Mouse (Mus musculus) fibroblast of lung, adult 2 months (primary cell): Measurements from ENCODE around the gene Hagh.
A peak's percentile ranks its signal among the peaks of the same experiment; 100 is the strongest.

ENCODE experiments used
- DNase-seq: peaks from one replicate; pipeline ENCODE4 v3.0.0-alpha.2; 2011; ENCODE audit warnings: low read depth

Gene Hagh

DNA sequence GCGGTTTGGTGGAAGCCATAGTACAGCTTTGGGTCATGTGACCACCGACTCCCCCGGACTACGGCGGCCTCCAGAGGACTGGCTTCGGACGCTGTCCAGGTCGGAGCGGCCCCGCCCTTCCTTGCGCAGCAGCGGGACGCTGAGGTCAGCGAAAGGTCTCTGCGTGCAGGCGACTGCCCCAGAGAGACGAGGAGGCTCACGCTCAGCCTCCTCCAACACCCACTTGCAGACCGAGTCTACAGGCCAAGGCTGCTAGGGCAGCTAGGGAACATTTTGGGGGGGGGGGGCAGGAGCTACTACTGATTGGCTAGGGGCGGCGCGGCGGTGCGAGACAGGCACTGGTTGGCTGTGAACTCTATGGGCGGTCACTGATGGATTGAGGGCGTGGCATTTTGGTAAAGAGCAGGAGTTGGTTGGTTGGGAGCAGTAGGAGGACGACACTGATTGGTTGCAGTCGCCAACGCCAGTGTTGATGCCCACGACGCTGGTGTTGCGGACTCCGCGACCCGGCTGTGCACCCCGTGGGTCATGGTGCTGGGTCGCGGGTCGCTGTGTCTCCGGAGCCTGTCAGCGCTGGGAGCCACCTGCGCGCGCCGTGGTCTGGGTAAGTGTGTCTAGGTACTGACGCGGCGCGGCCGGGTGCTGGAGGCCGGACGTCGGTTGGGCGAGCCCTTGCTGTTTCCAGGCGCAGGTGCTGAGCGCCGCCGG, 10.3 kb downstream of the Hagh start, which contains the start of gene Fahd1:
TSS of gene Fahd1 (minus strand) at position 300 of the 708 bp plus-strand sequence.
- peak; percentile 97 for DNase-seq

DNA sequence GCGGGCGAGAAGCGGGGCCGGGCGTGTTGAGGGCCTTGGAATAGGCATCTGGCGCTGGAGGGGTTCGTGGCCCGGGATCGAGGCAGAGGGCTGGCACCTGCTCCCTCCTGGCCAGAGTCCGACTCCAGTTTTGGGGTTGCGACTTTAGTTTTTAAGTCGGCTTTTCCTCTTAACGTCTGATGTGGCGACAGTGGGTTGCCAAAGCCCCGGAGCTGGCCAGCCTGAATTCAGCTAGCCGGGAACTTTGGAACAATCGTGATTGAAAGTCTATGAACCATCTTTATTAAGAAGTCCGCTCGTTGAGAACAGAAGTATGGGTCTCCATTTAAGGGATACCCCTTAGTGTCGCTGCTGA, 10.8 kb downstream of the Hagh start:
- DNase-seq = no peak

DNA sequence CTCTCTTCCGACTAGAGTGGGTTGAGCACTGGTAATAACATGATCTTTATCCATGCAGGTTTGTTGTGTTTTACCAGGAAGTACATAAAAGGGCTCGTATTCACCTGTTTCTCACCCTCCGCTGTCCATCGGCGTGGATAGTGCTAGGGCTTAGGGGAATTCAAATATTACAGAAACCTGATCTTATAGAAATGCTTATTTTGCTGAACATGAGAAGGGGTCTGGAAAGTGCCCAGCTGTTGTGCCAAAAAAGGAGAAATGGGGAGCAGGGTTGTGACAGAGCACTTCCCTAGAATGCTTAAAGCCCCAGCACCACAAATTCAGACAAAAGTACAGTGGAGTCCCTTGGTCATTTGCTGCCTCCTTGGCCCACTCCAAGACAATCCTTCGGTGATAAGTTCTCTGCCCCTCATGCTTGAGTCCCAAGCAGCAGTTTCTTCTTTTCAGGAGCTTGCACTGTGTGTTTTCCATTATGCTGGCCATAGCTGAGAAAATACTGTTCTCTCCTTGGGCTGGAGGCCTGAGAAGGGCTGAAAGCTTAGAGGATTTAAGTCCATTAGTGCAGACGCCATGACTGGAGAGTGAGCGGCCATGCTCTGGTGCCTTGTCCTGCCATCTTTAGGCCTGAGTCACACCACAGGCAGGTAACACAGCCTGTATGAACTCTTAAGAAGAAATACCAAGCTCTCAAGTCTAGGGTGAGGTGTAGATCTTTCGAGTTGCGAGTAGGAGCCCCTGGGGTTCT, 11.6 kb downstream of the Hagh start:
- no peak for DNase-seq

DNA sequence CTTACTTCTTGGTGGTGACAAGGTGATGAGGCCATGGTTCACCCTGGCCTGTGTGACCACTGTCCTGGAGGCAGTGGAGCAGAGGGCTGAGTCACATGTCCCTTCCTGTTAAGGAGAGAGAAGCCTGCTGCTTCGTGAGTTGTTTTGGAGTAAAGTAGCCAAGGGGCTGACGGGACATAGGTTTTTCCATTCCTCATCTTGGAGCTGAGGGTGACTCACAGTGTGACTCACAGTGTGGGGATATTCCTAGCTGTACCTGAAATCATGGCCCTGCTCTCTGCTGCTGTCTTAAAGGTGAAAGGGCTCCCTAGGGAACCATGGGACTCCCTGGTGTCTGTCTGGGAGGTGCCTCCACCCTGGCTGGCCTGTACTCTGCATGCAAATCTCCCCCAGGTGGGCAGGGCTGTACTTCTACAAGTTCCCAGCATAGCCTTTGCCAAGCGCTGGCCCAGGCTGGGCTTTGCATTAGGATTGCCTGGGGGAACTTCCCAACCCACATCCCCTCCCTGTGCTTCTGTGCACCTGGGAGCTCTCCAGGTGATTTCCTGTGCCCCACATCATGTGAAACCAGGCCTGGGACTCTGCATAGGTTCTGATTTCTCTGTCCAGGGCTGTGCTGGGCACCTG, 16.0 kb downstream of the Hagh start:
- DNase-seq = peak; percentile 37

DNA sequence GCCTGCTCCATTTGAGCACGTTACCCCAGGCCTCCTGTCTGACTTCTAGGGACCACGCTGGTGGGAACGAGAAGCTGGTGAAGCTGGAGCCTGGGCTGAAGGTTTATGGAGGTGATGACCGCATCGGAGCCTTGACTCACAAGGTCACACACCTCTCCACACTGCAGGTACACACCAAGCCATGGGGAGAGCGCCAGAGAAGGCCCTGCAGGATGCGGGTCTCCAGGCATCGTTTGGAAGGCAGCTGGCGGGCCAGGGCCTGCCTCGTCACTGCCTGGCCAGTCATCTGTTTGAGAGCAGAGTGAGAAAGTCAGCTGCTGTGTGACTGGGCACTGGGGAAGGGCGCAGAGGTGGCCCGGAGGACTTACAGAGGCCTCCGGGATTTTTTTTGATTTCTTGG, 16.6 kb downstream of the Hagh start:
- no peak for DNase-seq

DNA sequence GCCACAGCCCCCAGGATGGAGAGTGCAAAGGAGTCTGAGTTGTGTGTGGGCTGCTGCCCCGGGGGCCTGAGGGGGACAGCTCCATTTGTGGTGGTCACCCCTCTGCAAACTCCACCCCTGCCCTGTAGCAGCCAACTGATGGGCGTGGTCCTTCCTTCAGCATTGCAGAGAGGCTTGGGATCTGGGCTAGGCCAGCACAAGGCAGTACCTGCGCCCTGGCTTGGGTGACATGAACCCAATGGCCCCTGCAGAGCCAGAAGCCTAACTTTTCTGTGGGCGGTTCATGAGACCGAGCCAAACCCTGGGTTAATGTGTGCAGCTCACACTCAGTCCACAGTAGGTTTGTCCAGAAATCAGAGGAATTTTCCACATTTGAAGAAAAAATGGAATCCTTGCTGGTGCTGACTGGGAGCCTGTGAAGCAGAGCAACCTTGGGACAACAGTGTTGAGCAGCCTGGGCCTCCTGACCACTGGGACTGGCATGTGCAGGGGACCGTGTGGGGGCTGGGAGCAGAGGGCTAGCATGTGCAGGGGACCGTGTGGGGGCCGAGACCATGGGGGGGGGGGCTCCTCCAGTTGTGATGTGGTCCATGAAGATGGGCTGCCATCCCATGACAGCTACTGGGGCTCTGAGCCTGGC, 18.0 kb downstream of the Hagh start:
- DNase-seq = no peak

DNA sequence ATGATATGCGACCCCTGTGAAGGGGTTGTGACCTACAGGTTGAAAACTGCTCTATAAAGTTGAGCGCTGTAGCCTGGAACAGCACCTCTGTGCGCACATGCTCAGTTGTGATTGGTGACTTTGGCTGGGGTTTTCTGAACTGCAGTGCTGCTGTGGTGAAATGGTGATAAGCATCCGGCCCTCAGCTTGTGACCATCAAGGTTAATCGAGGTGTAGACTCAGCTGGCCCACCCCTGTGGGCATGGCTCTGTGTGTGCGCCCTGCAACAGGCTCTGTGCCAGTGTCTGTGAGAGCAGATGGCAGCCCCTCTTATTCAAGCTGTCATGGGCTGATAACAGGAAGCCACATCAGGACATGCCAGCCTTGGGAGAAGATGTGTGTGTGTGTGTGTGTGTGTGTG, 19.0 kb downstream of the Hagh start:
- no peak for DNase-seq

DNA sequence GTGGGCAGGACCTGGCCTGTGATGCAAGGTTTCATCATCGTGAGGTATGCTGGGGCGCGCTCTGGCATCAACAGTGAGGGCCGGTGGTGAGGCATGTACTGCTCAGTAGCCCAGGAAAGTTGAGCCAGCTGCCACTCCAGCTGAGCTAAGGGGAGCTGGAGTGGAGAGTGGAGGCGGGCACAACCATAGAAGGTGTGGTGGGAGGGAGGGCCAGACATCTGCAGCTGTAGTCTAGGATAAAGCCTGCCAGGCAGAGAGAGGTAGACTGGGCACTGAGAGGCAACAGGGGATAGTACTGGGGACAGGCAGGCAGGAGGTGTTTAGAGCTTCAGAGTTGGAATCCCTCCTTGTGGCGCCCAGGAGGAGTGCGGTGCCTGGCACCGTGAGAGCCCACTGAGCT, 20.1 kb downstream of the Hagh start:
- DNase-seq = no peak

DNA sequence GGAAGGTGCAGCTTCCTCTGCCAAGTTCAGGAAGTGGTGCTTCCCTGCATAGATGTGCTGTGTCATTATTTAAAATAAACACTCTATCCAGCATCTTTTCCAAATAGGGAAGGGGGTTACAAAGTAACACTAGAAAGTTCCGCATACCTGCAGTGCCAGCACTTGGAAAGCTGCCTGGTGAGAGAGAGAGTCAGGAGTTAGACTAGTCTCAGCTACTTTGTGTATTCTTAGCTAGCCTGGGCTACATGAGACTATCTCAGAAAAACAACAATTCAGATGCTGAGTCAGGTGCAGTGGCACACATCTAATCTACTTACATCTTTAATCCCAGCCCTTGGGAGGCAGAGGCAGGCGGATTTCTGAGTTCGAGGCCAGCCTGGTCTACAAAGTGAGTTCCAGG, 21.8 kb downstream of the Hagh start:
- DNase-seq = no peak

DNA sequence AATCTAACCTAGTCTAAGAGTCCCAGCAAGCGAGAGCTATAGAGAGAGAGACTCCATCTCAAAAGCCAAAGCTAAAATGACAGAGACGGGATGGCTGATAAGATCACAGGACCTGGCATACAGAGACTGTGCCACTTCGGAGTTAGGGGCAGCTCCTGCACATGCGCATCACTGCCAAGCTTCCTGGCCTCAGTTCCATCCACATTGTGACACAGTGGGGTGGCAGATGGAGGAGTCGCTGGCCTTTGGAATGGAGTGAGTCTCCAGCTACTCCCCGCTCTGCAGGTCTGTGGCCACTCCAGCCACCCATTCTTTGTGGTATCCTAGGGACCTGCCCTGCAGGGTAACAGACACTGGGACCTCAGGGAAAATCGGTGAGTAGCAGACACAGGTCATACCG, 25.8 kb downstream of the Hagh start, which contains the start of gene Igfals:
TSS of gene Igfals (plus strand) at position 222 of the 400 bp plus-strand sequence.
- DNase-seq = no peak

DNA sequence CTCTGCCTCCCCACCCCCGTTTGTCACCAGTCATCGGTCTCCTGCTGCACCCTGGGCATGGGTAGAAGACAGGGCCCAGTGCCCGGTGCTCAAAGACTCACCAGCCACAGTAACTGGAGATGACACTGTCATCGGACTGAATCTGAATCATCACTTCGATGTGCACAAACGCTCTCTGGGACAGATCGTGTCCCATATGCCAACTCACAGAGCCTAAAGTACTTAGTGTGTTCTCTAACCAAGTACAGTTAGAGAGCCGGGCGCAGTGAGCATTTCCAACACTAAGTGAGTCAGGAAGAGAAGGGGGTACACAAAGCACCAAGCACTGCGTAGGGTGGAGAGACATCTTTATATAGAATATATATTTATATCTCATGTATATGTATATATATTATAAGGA, 28.0 kb downstream of the Hagh start:
- no peak for DNase-seq

DNA sequence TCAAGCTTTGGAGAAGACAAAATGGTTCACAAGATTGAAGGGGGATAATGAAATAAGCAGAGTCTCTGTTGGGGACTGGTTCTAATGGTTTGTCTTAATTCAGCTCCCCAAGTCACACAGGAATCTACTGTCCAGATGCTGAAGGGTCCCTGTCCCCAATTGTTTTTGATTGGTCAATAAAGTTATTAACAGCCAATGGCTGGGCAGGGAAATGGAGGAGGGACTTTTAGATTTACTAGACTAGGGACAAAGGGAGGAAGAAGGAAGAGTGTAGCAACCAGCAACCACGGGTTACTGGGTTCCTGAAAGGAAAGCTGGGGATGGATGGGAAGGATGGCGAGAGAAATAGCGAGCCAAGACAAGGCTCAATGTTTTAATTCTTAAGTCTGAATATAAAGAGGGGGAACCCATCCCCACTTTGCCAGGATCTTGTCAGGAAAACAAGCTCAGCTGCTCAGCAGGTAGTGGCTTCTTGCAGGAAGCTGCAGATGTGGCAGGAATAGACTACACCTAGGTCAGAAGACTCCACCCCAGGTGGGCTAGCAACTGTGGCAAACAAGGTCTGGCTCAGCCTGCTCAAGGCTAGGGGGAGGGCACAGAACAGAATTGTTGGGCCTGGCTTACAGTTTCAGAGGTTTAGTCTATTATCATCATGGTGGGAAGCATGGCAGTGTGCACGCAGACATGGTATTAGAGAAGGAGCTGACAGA, 33.9 kb downstream of the Hagh start:
- no peak for DNase-seq

DNA sequence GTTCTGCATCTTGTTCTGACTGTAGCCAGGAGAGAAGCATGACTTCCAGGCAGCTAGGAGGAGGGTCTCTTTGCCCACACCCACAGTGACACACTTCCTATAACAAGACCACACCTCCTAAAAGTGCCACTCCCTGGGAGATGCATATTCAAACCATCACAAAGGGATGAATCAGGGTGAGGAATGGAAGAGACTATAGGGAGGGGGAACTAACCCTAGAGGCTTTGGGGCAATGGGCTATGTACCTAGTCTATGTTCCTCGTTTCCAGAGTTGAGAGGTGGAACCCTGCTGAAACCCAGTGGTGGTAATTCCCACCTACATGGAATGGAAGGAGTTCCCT, 34.4 kb downstream of the Hagh start:
- DNase-seq = no peak

DNA sequence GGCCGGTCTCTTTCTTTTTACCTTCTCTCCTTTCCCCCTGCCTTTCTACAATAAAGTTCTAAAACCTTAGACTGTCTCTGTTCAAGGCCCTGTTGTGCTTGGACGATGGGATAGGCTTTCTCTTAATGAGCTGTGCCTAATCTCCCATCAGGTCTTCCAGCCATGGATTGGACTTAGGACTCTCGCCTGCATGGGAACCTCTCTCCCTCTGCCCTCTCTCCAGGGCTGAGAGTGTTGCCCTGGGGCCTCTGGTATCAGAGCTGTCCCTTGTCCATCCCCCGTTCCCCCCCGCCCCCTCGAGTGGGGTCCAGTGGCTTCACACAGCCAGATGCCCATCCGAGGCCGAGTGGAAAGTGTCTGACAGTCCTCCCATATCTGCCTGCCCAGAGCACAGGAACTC, 35.0 kb downstream of the Hagh start:
- no peak for DNase-seq

DNA sequence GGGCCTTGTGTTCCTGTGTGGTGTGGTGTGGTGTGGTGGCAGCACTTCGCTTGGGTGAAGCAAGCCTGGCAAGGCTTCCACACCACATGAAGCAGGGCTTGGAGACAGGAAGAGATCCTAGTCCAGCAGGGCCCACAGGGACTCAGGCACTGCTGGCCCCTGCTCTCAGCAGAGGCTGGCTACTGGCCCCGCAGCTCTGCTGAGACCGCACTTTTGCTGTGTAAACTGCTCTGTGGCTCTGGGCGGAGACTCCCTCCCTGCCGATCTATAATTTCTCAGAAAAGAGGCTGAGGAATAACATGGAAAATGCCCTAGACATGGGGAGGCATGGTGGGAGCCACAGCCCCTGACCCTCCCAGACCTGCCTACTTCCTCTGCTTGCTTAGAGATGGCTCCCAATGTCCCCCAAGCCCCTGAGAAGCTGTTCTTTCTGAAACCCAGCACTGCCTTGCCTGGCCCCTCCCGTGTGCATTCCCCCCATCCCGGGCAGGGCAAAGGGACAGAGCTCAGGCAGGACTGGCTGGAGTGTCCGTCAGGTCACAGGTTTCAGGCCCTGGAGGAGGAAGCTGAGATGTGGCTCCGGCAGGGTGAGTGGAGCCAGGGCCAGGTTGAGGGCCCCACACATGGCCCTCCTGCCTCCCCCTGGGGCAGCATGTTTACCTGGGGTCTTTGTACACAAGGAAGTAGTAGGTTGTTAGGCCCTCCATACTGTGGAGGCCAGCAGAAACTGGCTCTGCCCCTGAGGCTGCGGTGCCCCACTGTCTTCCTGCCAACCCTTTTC, 37.6 kb downstream of the Hagh start:
- DNase-seq = no peak

DNA sequence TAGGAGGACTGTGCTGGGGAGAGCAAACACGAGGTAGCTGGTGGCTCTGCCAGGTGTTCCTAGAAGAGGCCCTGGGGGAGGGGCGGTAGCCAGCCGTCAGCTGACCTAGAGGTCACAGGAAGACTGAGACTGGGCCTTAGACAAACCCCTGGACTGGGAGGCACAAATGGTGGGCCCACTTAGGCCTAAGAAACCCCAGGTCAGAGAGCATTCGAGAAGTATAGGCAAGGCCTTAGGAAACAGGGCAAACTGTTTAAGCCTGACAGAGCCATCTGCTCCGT, 38.1 kb downstream of the Hagh start:
- no peak for DNase-seq

DNA sequence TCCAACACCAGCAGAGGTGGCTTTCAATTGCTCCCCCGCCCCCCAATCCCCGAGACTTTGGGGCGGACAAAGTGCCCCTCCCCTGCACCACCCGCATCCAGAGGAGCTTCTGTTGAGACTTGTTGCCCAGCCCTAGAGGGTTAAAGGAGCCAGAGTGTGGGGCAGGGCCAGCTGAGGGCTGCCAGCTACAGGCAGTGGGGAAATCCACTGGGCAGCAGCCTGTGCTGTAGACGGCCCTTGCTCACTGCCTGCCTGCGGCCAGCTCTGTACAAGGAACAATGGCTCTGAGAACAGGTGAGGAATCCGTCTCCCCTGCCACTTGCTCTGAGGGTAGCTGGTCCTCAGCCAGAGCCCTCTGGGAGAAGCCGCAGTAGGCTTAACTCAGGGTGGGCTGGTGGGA, 38.6 kb downstream of the Hagh start:
- no peak for DNase-seq

DNA sequence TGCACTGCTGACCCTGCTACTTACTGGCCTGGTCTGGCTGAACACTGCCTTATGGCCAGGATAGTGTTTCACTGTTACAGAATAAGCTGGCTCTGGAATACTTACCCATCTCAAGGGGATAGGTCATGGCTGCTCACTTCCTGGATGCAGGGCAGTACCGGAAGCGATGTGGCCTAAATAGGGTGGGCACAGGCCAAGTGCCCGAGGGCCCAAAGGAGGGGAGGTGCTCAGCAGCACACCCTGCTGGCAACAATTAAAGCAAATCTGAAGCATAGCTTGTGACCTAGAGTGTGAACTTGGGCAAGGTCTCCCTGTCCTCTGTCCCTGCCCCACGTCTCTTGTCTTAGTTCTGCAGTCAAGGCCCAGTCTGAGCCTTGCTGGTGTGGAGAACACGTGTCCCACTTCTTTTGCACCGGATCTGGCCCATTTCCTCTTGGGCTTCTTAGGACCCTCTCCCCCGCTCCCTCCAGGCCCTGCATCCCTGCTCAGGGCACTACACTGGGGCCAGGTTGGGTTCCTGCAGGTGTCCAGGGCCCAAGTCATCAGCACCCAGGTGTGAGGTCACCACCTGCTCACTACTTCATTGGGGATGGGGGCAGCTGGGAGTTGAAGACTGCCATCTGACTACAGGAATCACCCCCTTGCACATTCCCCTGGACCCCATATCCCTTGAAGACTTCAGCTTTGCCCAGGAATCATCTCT, 41.9 kb downstream of the Hagh start:
- no peak for DNase-seq

DNA sequence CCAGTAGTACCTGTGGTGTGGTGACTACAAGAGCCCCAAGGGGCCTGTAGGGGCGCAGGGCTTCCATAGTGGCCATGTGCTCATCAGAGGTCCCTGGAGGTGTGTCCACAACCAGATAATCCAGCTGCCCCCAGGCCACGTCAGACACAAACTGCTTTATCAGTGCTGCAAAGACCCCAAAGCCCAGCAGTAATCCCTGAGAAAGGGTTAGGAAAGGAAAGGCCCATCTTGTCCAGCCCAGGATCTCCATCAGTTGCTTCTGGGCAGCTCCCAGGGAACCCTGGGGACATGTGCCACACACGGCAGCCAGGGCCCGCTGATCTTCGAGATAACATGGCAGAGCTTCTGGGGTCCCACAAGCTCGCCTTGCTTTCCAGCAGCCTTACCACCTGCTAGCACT, 44.4 kb downstream of the Hagh start:
- DNase-seq = no peak

DNA sequence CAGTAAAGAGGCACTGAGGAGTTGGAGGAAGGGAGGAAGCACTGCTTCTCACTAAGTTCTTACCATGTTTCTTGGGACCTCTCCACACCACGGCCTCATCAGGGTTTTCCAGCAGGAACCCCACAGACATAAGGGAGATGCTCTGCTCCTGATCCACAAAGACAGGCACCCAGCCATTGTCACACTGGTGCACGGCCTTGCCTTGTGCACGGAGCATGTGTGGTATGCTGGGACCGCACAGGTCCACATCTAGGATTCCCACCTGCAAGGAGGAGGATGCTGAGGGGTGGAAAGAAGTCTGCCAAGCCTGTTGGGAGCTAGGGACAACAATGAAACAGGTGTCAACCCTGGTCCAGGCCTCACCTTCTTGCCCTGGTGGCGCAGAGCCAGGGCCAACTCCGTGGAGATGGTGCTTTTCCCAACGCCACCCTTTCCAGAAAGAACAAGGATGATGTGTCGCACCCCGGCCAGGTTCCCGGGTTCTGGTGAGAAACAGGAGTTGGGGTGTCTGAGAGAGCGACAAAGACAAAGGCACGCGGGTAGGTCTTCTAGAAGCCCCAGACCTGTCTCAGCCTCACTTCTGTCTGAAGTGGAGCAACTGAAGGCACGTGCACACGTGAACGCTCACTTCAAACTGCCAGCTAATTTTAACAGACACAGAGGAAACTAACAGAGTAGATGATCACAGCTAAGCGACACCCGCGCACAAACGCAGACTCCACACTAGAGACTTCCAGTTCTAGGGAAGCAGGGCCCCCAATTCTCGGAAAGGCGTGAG, 45.6 kb downstream of the Hagh start:
- DNase-seq = no peak
